Mouse (Mus musculus) adrenal gland, adult 18-20 months (tissue): Measurements from ENCODE around the gene Top1. TPM values are rescaled to one million over a fixed set of nuclear protein-coding genes. Genes with fewer than 3 reads are reported as not detected.

Experiments used
- DNase-seq, 2 experiments: peaks; one replicate each; pipeline ENCODE4 v3.0.0; 2021 to 2022; ENCODE audit warnings: low spot score in 2 of 2
- microRNA-seq, 2 experiments: library from miRNA; unstranded; fragments of <30 nt; microRNA quantifications; one replicate each; pipeline ENCODE4 v1.2.0; 2021; ENCODE audit warnings: borderline number of aligned reads in 2 of 2
- total RNA-seq, 2 experiments: library from RNA; stranded (reverse); gene quantifications; 1 replicate in 1 of 2; 2 replicates in 1 of 2; pipeline ENCODE4 v1.2.3; 2021

Top1 gene
- total RNA-seq, 2 experiments from 2014 or later = 83.5 to 105 TPM

DNA sequence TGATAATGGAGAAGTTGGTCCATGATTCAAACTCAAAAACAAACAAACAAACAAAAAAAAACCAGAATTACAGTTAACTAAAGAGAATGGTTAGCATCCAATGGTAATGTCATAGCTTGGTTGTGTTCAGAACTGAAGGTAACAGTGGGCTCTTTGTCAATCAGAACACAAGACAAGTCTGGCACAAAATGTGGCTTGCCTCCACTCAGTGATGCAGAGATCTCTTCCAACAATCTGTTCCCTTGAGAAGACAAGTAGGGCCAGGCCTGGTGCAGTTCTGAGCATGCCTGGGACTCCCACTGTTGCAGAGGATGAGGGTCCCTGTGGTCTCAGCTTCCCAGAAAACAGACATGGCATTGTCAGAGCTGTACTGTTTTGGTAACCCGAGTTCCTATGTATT, 125.2 kb downstream of the Top1 start:
- no peak for DNase-seq

DNA sequence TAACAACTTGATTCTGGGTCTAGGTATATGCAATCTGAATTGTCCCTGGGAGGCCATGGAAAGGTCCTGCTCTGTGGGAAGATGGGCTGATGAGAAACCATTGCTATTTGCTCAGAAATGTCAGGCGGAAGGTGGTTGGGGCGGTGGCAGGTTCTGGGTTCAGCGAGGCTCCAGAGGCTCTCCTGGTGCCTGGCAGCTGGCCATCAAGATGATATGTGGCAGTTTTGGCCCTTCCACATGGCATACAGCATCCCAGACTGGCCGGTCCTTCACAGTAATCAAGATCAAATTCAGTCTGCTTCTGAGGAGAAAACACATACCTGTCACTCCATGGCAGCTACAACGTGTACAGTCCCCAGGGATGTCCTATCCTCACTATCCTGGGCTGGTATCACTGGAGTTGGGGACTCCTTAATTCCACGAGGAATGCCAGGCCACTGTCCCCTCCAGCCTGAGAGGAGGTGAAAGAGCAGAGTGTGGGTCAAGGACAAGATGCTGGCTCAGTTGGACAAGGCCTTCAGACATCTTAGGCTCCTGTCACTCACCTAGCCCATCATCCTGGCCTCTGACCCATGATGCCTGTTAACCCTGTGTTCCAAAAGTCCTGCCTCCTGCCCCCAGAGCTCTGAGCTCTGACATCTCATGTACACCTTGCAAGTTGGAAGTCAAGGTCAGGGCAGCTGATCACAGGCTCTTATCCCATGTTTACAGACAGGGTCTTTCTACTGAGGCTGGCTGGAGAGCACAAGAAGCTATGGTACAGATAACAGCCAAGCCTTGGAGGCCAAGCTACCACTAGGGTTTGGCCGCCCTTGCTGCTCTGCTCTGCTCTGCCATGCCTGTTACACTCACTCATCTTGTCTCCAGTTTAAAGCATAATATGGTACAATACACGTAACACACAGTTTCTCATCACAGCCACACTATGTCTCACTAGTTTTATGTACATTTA, 125.9 kb downstream of the Top1 start:
- peak in 1 of 2 experiments; percentile 16 for DNase-seq

Small RNA genes within 50 kb of the gene (microRNA-seq; reads per million reads assigned to microRNA genes)
- gene Gm23968 = 0 reads per million in 2 experiments

Other genes starting within 250 kb of the Top1 start
- 10 to 100 TPM; 39.4 to 56.8 TPM for gene Plcg1, start 85.4 kb downstream of the Top1 start, total RNA-seq
- 10 to 100 TPM; 50.5 to 91.1 TPM for gene Zhx3, start 227.1 kb downstream of the Top1 start, total RNA-seq
- 10 to 100 TPM; 12.9 to 46.6 TPM for gene Lpin3, start 234.8 kb downstream of the Top1 start, total RNA-seq